Mouse (Mus musculus): ENCODE results near the gene Purb.
"Not testable (repeated sequence)": the region's sequence is repeated elsewhere in the genome, so short reads cannot be mapped to it uniquely, and the experiment has no call there.

Gene Purb

DNA sequence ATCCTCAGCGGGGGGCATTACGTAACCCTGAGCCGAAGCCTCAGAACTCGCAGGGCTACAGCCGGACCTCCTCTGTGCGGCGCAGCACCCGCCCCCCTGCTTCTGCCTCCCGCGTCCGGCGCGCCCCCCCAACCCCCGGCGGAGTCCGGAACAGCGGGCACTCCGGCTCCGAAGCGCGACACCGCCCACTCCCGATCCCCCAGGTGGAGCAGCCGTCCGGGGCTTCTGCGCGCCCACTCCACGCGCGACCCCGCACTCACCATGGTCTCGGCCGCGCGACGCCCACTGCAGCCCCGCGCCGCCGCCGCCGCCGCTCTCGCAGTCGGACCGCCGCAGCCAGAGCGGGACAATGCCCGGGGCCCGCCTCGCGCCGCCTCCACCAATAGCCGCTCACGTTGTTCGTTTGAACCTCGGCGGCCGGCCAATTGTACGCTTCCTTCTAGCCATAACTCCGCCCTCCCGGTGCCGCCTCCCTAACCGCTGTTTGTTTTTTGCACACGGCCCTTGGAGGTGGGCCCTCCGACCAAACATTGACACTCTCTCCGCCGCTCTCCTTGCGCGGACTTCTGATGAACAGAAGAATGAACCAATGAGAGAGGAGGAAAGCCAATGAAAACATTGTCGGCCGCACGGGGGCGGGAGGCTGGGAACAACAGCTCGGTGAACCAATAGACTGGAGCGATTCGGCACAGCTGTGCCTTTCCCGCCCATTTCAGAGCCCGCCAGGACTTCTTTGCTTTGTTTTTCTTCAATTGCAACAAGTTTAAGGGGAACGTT is 31.5 kb downstream of the Purb start, which contains the start of gene H2afv:
Gene H2afv, minus strand, starts transcription at position 367 of the 777 bp plus-strand sequence.
- peak; percentile 100 for DNase-seq

DNA sequence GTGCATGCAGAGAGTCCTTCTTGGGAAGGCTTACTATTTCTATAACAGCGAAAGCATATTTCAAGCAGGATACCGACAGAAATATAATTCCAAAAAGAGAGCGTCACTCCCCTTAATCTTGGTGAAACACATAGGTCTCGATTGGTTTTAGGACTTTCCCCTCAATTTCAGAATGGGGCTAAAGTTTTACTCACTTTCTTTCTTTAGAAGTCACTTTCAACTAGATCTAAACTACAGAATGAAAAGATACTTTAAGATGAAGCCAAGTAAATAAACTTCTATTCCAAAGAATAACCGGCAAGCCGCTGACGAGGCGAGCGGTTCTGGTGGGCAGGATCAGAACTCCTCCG is 32.0 kb downstream of the Purb start:
- DNase-seq, result no peak

DNA sequence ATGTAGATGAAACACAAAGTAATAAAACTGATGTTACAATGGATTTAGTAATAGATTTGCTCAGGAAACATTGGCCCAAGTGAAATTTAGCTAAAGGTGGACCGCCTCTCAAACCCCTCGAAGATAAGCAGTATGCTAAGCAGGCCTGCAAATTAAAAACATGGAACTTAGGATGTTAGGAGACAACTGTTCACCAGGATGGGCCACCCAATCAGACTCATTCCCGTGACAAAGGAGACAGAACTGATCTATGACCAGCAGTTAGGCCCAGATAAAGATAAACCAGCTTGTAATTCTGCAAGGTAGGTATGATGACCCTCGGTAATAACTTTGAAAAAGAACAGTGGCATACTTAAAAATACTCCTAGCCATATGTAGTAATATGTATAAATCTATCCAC is 32.6 kb downstream of the Purb start:
- DNase-seq, result no peak

DNA sequence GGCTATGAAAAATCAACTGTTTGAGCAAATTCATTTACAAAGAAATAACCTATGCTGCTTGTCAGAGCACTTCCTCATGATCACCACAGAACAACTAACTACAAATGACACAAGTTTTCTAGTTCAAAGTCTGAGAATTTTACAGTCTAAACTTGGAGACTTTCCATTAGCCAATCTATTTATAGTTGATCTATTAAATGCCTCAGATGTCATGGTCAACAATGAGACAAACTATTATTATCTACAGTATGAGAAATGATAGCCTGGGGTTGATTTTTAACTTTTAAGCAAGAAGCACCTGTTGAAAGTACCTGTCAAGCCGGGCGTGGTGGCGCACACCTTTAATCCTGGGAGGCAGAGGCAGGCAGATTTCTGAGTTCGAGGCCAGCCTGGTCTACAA is 33.2 kb downstream of the Purb start:
- DNase-seq, result no peak

DNA sequence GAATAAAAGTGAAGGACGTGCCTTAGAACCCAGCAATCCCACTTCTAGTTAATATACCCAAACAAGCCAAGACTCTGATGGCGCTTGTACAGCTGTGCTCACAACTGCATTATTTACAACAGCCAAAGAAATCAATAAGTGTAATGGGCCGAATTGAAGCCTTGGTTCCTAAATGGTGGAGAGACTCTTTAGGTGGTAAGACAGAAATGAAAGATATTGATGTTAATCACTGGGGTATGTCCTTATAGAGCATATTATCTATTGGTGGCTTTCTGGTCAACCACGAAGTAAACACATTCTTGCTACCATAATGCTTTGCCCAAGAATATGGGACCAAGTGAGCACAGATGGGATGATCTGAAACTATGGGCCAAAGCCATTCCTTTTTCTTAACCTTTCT is 35.5 kb downstream of the Purb start:
- DNase-seq, result no peak

DNA sequence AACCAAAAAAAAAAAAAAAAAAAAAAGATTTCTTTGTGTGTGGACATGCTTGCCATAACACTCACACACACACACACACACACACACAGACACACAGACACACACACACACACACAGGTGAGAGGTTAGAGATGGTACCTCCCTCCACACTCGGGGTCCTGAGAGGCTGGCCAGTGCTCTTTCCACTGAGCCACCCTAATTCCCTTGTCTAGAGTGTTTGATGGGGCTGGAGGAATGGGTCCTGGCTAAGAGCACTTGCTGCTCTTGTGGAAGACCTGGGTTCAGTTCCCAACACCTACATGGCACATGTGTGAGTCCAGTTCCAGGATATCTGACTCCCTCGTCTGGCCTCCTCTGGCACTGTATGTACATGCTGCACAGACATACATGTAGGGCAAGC is 38.0 kb downstream of the Purb start:
- no peak for DNase-seq

DNA sequence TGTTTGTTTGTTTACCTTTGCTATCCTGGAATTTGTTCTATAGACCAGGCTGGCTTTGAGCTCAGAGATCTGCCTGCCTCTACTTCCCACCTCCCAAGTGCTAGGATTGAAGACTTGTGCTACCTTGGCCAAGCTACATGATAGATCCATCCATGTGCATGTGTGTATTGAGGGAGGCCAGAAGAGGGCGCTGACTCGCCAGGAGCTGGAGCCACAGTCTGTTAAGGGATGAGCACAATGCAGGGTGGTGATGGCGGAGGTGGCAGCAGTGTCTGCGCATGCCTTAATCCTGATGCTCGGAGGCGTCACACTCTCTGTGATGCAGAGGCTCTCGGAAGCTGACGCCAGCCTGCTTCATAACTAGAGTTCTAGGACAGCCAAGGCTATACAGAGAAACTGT is 39.3 kb downstream of the Purb start:
- peak; percentile 71 to 83 for DNase-seq

DNA sequence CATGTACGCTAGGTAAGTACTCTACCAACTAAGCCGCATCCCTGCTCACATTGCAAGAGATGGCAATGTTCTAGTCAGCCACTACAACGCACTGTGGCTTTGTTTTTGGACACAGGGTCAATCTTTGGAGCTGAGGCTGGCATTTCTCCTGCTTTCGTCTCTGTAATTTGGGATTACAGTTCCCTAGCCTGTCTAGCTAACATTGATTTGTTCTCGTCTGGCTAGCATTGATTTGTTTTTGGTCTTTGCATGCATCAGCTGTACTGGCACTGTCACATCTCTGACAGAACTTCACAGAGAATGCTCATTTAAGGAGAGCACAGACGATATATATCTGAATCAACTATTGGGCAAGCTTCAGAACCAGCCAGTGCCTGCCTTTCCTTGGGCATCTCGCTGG is 45.5 kb downstream of the Purb start:
- DNase-seq, result no peak

DNA sequence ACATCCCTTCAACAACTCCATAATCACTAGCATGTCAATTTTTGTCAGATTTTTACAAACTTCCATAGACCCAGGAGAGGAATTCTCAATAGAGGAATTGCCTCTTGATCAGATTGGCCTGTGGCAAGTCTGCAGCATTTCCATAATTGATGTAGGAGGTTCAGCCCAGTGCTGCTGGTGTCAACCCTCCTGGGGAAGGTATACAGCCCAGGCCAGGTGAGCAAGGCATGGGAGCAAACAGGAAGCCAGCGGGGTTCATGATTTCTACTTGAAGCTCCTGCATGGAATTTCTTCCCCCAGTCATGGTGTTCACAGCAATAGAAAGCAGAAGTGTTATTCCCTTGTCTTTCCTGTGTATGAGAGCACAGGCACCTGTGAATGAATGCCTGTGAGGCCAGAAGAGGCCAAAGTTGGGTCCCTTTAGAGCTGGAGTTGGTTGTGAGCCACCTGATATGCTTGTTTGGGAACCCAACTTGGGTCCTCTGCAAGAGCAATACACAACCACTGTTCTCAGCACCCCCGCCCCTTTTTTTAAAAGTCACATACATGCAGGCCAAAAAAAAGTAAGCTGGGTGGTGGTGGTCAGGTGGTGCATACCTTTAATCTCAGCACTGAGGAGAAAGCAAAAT is 54.9 kb downstream of the Purb start:
- DNase-seq, result no peak

DNA sequence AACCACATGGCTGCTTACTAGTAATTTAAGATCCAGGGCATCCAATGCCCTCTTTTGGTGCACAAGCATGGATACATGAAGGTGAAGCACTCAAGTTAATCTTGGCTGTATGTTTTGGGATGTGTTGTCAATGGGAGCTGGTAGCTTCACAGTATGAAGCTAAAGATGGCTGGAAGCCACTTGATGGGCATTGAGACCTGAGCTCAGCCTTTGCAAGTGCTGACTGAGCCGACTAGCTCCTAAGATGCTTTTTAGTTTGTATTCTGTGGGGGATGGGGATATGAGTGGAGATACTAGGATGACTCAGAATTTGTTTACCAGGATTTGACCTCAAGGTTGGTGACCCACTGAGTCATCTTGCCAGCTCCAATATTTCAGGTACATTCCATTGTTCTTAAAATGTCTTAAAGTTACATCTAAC is 55.4 kb downstream of the Purb start:
- DNase-seq, result no peak

DNA sequence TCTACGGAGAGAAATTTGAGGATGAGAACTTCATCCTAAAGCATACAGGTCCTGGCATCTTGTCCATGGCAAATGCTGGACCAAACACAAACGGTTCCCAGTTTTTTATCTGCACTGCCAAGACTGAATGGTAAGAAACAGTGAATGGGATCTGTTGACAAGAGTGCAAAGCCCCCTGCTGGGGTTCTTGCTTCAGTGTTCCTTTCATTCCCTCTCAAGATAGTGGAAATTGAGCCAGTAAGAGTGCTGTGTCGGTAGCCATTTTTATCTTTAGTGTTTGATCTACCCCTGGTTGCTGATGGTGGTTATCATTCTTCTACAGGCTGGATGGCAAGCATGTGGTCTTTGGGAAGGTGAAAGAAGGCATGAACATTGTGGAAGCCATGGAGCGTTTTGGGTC is 56.6 kb downstream of the Purb start:
- DNase-seq, result not testable (repeated sequence)

DNA sequence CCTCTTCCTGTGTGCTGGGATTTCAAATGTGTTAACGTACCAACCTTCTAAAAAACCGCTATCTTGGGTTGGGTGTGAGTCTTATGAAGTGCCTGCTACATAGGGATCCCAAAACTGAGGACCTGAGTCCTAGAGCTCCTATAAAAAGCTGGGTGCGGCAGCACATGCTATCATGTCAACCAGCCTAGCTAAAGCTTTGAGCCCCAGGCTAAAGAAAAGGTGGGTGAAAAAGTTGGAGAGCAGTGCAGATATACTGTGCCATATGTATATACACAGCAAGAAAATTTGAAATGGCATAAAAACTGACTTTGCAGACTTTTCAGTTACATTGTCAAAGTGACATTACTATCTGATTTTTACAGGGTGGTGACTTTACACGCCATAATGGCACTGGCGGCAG is 57.0 kb downstream of the Purb start:
- no peak for DNase-seq

Data from cerebellum, postnatal 14 days (tissue).